Mouse (Mus musculus) neural tube, embryonic 11.5 days (tissue): ENCODE data around the gene Paxbp1. TPM values are rescaled to one million over a fixed set of nuclear protein-coding genes. Genes with fewer than 3 reads are reported as not detected.

Experiments used
- ATAC-seq: fragments of 200-750 bp; cut with Nextera tagmentation; 2 replicates; pipeline ENCODE4 v1.8.0; 2017; ENCODE audit warnings: moderate number of reproducible peaks, mild to moderate bottlenecking, moderate TSS enrichment, moderate library complexity; ENCODE audit not compliant: insufficient read depth, low FRiP score, low TSS enrichment
- DNase-seq: peaks from one replicate; pipeline ENCODE4 v3.0.0-alpha.2; 2015; ENCODE audit warnings: low spot score
- H3K27ac ChIP-seq: fragments of 300-500 bp; sonication (generic); 2 replicates; pipeline ENCODE4 v1.5.1; 2014; ENCODE audit warnings: low read depth, mild to moderate bottlenecking, low read length
- H3K27me3 ChIP-seq: fragments of 300-500 bp; sonication (generic); 2 replicates; pipeline ENCODE4 v1.6.1; 2014; ENCODE audit warnings: mild to moderate bottlenecking, low read length, mixed read lengths; ENCODE audit not compliant: control insufficient read depth, insufficient read depth
- H3K36me3 ChIP-seq: fragments of 300-500 bp; sonication (generic); 2 replicates; pipeline ENCODE4 v1.6.1; 2014; ENCODE audit warnings: mild to moderate bottlenecking, low read length, moderate library complexity, mixed read lengths; ENCODE audit not compliant: control insufficient read depth, insufficient read depth
- H3K4me1 ChIP-seq: fragments of 300-500 bp; sonication (generic); 2 replicates; pipeline ENCODE4 v1.6.1; 2014; ENCODE audit warnings: low read length, mixed read lengths; ENCODE audit not compliant: control insufficient read depth, insufficient read depth
- H3K4me2 ChIP-seq: fragments of 300-500 bp; sonication (generic); 2 replicates; pipeline ENCODE4 v1.6.1; 2014; ENCODE audit warnings: low read depth, mild to moderate bottlenecking, moderate library complexity
- H3K4me3 ChIP-seq: fragments of 300-500 bp; sonication (generic); 2 replicates; pipeline ENCODE4 v1.5.1; 2014; ENCODE audit warnings: low read depth, low read length
- H3K9ac ChIP-seq: fragments of 300-500 bp; sonication (generic); 2 replicates; pipeline ENCODE4 v1.6.1; 2014; ENCODE audit warnings: mild to moderate bottlenecking, low read length
- H3K9me3 ChIP-seq: fragments of 300-500 bp; sonication (generic); 2 replicates; pipeline ENCODE4 v1.6.1; 2016; ENCODE audit warnings: low read length; ENCODE audit not compliant: control insufficient read depth
- WGBS: fragments of 180-500 bp; shearing (Covaris S2); extraction: QIAGEN DNeasy Blood & Tissue Kit; methylation state at CpG from one replicate; pipeline ENCODE4 v1.1.7; 2014; 5-methylcytosine and 5-hydroxymethylcytosine counted together
- polyA plus RNA-seq: library from polyadenylated mRNA; unstranded; fragments of >200 nt; fragmentation: Nextera tagmentation; extraction: Ambion mirVana; gene quantifications from 2 replicates; pipeline ENCODE4 v1.2.1, GENCODE M21; 2014

Paxbp1 gene
- polyA plus RNA-seq: 83.5 and 88.1 TPM in 2 replicates

DNA sequence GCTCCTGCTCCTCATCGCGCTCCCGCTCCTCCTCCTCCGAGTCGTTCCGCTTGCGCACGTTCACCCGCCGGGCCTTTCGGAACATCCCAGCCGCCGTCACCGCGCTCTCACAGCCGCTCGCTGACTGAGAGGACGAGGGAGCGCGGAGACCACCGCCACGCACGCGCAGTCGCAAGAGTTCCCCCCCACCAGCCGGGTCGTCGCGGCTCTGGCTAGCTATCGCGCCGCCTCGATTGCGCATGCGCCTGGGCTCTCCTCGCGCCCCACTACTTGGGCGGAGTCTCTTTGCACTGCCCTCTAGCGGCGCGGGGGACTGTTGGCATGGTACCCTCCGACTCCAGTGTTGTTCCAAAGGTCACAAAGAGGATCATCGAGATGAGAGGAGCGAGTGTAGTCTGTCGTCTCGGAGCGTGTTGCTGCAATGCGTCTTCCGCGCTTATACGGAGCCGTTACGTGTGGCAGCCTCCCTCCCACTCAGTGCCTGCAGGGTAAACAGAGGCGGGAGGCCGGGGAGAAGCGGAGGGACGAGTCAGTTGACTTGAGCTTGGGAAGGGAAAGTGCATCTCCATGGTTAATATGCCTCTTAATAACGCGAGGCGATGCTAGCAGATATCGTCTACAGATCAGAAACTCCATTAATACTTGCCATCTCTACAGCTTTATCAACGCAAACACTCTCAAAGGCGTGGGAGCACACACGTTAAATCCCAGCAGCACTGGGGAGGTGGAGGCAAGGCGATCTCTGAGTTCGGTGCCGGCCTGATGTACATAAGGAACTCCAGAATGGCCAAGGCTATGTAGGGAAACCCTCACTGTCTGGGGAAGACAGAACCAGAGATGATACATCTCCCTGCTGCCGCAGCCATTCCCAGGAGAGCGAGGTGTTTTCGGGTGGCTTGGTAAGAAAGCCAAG lies at the start of gene Paxbp1:
Gene Paxbp1 (minus strand): TSS at position 274 of the 913 bp plus-strand sequence.
- Histone ChIP-seq H3K4me1 (peaks cover 6% of the 10 kb centered on the region), H3K4me2 (peak within 1 kb of the TSS; percentile 51), H3K36me3 (no peaks in the 10 kb centered on the region), H3K9ac (peak within 1 kb of the TSS; percentile 98), H3K4me3 (peak within 1 kb of the TSS; percentile 77), H3K9me3 (no peaks in the 10 kb centered on the region), H3K27ac (peak within 1 kb of the TSS; percentile 95), H3K27me3 (no peaks in the 10 kb centered on the region)
- peak; percentile 95 for ATAC-seq
- WGBS: 1% methylated on average over 59 of the region's 70 CpGs
- peak; percentile 100 for DNase-seq

DNA sequence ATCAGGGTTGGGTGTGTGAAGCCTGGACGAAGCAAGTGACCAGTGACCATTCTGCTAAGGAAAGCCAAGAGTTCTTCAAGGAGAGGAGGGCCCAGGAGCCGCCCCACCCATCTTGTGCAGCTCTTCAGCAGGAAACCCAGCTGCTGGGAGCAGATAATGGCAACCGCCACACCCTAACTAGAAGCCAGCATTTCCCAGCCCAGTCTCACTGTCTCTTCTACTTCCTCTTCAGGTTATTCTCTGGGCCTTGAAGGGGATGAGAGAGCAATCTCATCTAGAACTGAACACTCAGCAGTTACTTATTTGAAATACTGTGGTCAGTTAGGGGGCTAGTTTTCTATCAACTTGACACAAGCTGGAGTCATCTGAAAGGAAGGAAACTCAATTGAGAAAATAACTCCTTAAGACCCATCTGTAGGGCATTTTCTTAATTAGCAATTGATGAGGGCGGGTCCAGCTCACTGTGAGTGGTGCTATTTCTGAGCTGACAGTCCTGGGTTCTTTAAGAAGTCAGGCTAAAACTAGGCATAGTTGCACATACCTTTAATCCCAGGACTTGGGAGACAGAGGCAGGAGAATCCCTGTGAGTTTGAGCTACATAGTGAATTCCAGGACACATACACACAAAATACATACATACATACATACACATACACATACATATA lies 42.4 kb upstream of the Paxbp1 start:
- H3K27me3 ChIP-seq: peaks cover 6% of the 10 kb centered on the region; the same call in 1 of the 2 replicates
- no peaks in the 10 kb centered on the region for H3K9me3 ChIP-seq
- WGBS: 57% methylated on average over 4 of the region's 4 CpGs
- H3K36me3 ChIP-seq: no peaks in the 10 kb centered on the region
- DNase-seq (no peak), ATAC-seq (no peak)
- no peak overlapping the region for H3K9ac ChIP-seq
- H3K27ac ChIP-seq: no peak overlapping the region
- no peaks in the 10 kb centered on the region for H3K4me1 ChIP-seq
- H3K4me3 ChIP-seq: no peak overlapping the region
- H3K4me2 ChIP-seq: no peak overlapping the region

DNA sequence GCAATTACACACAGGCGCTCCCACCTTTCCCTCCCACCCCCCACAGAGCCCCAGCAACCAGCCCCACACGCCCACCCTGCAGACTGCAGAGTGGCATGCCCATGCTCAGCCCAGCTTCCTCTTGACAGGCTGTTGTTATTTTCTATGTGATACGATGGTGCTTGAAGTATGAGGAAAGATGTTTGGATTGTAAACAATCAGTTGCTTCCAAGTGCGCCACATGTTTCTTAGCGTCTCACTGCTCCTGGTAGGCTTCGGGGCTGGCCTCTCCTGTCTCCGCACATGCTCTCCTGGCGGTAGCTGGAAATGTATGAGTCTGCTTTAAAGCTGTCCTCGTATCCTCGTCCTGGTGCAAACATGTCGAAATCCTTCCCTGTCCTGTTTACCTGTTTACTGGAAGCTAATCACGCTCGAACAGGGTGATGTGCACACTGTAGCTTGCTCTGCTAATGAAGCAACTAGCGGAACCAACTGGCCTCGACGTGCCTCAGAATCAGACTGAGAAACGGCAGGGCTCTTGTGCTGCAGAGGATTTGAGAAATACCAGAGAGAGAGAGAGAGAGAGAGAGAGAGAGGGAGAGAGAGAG lies 41.0 kb upstream of the Paxbp1 start:
- H3K4me2 ChIP-seq: no peak overlapping the region
- H3K4me3 ChIP-seq: no peak overlapping the region
- ATAC-seq (no peak), DNase-seq (no peak)
- H3K36me3 ChIP-seq: no peaks in the 10 kb centered on the region
- WGBS: 65% methylated on average over 17 of the region's 17 CpGs
- no peaks in the 10 kb centered on the region for H3K9me3 ChIP-seq
- peaks cover 7% of the 10 kb centered on the region; the same call in 1 of the 2 replicates for H3K27me3 ChIP-seq
- H3K27ac ChIP-seq: no peak overlapping the region
- H3K4me1 ChIP-seq: no peaks in the 10 kb centered on the region
- no peak overlapping the region for H3K9ac ChIP-seq

DNA sequence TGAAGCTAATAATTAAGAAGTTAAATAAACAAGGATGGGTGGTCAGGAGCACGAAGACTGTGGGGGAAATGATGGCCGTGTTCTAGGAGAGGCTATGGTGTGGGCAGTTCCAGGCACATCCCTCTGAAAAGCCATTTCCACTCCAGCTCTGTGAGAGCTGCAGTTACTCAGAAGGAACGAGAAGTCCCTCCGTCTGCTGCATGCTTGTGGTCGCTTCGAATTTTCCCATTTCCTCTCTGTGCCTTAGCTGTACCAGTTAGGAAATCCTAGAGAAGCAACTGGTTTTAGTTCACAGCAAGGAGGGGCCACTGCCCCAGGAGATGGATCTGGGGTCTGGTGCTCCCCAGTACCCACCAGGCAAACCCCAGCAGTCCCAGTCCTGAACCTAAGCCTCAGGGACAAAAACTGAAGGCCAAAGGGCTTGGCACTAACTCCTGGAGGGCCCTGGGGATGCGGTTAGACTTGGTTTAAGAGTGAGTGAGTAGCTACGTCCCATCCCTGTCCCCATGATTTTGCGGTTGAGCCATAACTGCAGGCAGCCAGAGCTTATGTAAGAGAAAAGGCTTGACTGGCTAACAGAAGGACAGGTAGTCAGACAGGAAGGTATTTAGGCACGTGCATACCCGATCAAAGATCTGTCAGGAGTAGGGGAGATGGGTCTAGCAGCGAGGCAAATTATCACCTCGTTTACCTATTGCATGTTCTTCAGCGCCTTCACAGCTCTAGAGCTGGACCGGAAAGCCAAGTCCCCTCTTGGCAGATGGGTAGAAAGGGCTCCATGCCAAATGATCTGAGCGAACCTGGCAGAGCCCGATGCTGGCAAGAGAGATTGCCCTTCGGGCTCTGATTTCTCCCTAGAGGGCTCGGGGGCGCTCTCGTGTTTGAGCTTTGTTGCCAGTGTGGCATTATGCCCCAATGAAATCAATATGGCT lies 40.2 kb upstream of the Paxbp1 start:
- Histone ChIP-seq H3K4me3 (no peak overlapping the region), H3K27ac (no peak overlapping the region), H3K27me3 (peaks cover 7% of the 10 kb centered on the region; the same call in 1 of the 2 replicates), H3K36me3 (no peaks in the 10 kb centered on the region), H3K4me2 (no peak overlapping the region), H3K4me1 (no peaks in the 10 kb centered on the region), H3K9ac (no peak overlapping the region), H3K9me3 (no peaks in the 10 kb centered on the region)
- 89% methylated on average over 21 of the region's 21 CpGs for WGBS
- no peak for ATAC-seq
- no peak for DNase-seq

DNA sequence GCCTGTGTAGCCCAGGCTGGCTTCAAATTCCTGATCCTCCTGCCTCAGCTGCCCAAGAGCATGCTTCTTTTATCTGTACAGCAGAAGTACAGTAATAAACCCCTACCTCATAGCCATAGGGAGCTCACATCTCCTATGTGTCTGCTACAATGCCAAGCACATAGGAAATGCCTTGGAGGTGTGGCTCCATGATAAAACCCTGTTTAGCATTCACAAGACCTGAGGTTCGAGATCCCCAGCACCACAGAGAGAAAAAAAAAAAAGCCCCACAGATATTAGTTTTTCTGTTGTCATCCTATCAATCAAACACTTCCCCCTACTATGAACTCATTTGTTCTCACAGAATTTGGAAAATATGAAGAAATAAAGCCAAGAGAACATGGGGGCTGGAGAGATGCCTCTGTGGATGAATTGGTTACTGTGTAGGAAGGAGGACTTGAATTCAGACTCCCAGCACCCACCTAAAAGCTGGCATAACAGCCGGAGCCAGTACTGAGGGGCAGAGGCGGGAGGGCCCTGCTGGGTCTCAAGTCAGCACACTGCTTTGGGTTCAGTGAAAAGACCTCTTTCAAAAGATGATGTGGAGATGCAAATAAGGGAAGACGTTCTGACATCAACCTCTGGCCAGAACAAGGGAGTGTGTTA lies 38.8 kb upstream of the Paxbp1 start:
- H3K9me3 ChIP-seq: no peaks in the 10 kb centered on the region
- peaks cover 7% of the 10 kb centered on the region; the same call in 1 of the 2 replicates for H3K27me3 ChIP-seq
- 77% methylated on average over 4 of the region's 4 CpGs for WGBS
- ATAC-seq (no peak), DNase-seq (no peak)
- H3K4me1 ChIP-seq: no peaks in the 10 kb centered on the region
- no peaks in the 10 kb centered on the region for H3K36me3 ChIP-seq
- no peak overlapping the region for H3K4me2 ChIP-seq
- no peak overlapping the region for H3K27ac ChIP-seq
- no peak overlapping the region for H3K9ac ChIP-seq
- H3K4me3 ChIP-seq: no peak overlapping the region

DNA sequence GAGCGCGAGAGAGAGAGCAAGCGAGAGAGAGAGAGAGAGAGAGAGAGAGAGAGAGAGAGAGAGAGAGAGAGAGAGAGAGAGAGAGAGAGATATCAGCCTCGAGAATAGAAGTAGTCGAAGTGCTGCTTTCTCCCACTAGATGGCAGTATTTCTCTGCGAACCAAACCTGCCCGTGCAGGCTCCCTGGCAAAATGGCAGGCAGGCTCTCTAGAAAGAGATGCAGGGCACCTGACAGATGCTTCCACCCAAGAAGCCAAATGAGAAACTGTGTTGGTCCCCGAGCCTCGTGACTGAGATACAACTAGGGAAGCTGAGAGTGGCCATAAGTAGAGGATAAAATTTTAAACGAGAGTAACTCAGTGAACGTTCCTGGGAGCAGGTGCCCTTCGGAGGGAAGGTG lies 37.2 kb upstream of the Paxbp1 start:
- no peak overlapping the region for H3K27ac ChIP-seq
- no peaks in the 10 kb centered on the region for H3K36me3 ChIP-seq
- no peak overlapping the region for H3K4me2 ChIP-seq
- no peak for ATAC-seq
- no peaks in the 10 kb centered on the region for H3K9me3 ChIP-seq
- peak; percentile 56 for DNase-seq
- no peak overlapping the region for H3K9ac ChIP-seq
- peaks cover 7% of the 10 kb centered on the region; the same call in 1 of the 2 replicates for H3K27me3 ChIP-seq
- WGBS: 25% methylated on average over 11 of the region's 12 CpGs
- no peaks in the 10 kb centered on the region for H3K4me1 ChIP-seq
- H3K4me3 ChIP-seq: no peak overlapping the region

DNA sequence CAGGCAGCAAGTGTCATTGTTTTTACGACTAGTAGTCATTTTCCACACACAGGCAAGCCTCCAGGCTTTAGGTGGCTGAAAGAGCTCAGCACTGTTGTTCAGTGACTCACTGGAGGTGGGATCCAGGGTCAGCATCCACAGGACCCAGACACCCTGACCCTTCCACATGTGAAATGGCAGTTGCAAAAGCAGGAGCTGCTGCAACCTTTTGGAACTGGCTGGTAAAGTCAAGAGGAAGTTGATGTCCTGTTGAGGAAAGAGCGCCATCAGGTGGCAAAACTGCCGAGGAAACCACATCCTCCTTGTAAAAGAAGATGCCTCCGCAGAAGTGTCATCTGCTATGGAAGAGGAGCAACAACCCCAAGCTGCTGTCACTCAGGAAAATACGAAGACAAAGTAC lies 31.8 kb upstream of the Paxbp1 start:
- no peak overlapping the region for H3K4me2 ChIP-seq
- WGBS: 75% methylated on average over 5 of the region's 5 CpGs
- no peaks in the 10 kb centered on the region for H3K27me3 ChIP-seq
- H3K9ac ChIP-seq: no peak overlapping the region
- H3K4me3 ChIP-seq: no peak overlapping the region
- H3K4me1 ChIP-seq: no peaks in the 10 kb centered on the region
- H3K36me3 ChIP-seq: no peaks in the 10 kb centered on the region
- no peak overlapping the region for H3K27ac ChIP-seq
- ATAC-seq (no peak), DNase-seq (no peak)
- no peaks in the 10 kb centered on the region for H3K9me3 ChIP-seq
